Mouse (Mus musculus) layer of hippocampus, adult 18-20 months (tissue): ENCODE measurements around the gene Ano8. TPM values are rescaled to one million over a fixed set of nuclear protein-coding genes. Genes with fewer than 3 reads are reported as not detected.
A peak's percentile ranks its signal among the peaks of the same experiment; 100 is the strongest.

Experiments
- DNase-seq, 2 experiments: peaks; one replicate each; pipeline ENCODE4 v3.0.0; 2022; ENCODE audit warnings: low spot score in 2 of 2
- total RNA-seq, 2 experiments: library from RNA; stranded (reverse); gene quantifications; 2 replicates each; pipeline ENCODE4 v1.2.3; 2021

The Ano8 gene
- total RNA-seq, 2 experiments from 2014 or later, result 48.4 to 49.2 TPM

- DNase-seq, result no peak
Observed at GRCm38 (mm10) chr8:71472601-71473386, 13.0 kb downstream of the Ano8 start.

- no peak for DNase-seq
Observed at GRCm38 (mm10) chr8:71471861-71472260, 13.9 kb downstream of the Ano8 start.

- no peak for DNase-seq
Observed at GRCm38 (mm10) chr8:71470913-71471255, 14.9 kb downstream of the Ano8 start.

- DNase-seq, result no peak
Observed at GRCm38 (mm10) chr8:71470146-71470912, 15.4 kb downstream of the Ano8 start.

GRCm38 (mm10) chr8:71469411-71469810 is 16.4 kb downstream of the Ano8 start:
- DNase-seq, result peak in 1 of 2 experiments; percentile 58

GRCm38 (mm10) chr8:71468916-71469315 is 16.8 kb downstream of the Ano8 start, which contains the start of gene Dda1:
Gene Dda1 (plus strand): TSS chr8:71469199.
- DNase-seq, result peak; percentile 98 to 99

- no peak for DNase-seq
Observed at GRCm38 (mm10) chr8:71468001-71468400, 17.8 kb downstream of the Ano8 start.

- DNase-seq, result no peak
Observed at GRCm38 (mm10) chr8:71467201-71467600, 18.6 kb downstream of the Ano8 start.

- DNase-seq, result no peak
Observed at GRCm38 (mm10) chr8:71466198-71466597, 19.6 kb downstream of the Ano8 start.

GRCm38 (mm10) chr8:71465733-71466132 is 20.0 kb downstream of the Ano8 start:
- DNase-seq, result no peak

GRCm38 (mm10) chr8:71464513-71465500 is 21.0 kb downstream of the Ano8 start, which contains the start of gene Mrpl34:
Gene Mrpl34 (plus strand): TSS chr8:71464959.
- peak; percentile 99 to 100 for DNase-seq

GRCm38 (mm10) chr8:71463188-71464033 is 22.4 kb downstream of the Ano8 start, which contains the start of gene Abhd8:
Gene Abhd8 (minus strand): TSS chr8:71463655.
- DNase-seq, result peak; percentile 95 to 99

GRCm38 (mm10) chr8:71462786-71463185 is 23.0 kb downstream of the Ano8 start:
- DNase-seq, result peak in 1 of 2 experiments; percentile 77

- DNase-seq, result no peak
Observed at GRCm38 (mm10) chr8:71462191-71462590, 23.6 kb downstream of the Ano8 start.

- DNase-seq, result no peak
Observed at GRCm38 (mm10) chr8:71461152-71461840, 24.5 kb downstream of the Ano8 start.

- no peak for DNase-seq
Observed at GRCm38 (mm10) chr8:71460716-71461115, 25.0 kb downstream of the Ano8 start.

GRCm38 (mm10) chr8:71457659-71458270 is 28.0 kb downstream of the Ano8 start:
- no peak for DNase-seq

GRCm38 (mm10) chr8:71456906-71457305 is 28.9 kb downstream of the Ano8 start:
- no peak for DNase-seq

GRCm38 (mm10) chr8:71454668-71455067 is 31.1 kb downstream of the Ano8 start:
- DNase-seq, result no peak
